Mouse (Mus musculus) E14TG2a.4 (cell line): ENCODE data around the gene Inf2.

Experiments used
- H3K27me3 ChIP-seq: 2 replicates; pipeline ENCODE4 v1.6.1; 2014; ENCODE audit warnings: low read length, control low read depth; ENCODE audit not compliant: insufficient read depth
- H3K36me3 ChIP-seq: 2 replicates; pipeline ENCODE4 v1.6.1; 2014; ENCODE audit warnings: low read length, control low read depth; ENCODE audit not compliant: insufficient read depth
- H3K4me1 ChIP-seq: replicated peaks from 2 replicates; pipeline ENCODE4 v1.6.1; 2014; ENCODE audit warnings: low read depth, low read length, control low read depth
- H3K4me3 ChIP-seq: replicated peaks from 2 replicates; pipeline ENCODE4 v1.5.1; 2014; ENCODE audit warnings: mild to moderate bottlenecking, low read length
- H3K9me3 ChIP-seq: 2 replicates; pipeline ENCODE4 v1.6.1; 2014; ENCODE audit warnings: low read length, control low read depth
- CTCF ChIP-seq: conservative IDR thresholded peaks from 2 replicates; pipeline ENCODE4 v1.5.1; 2014; ENCODE audit warnings: low read length
- NANOG ChIP-seq: IDR thresholded peaks from 2 replicates; pipeline ENCODE4 v1.6.1; 2014; ENCODE audit warnings: borderline replicate concordance, low read length, mixed read lengths
- POU5F1 ChIP-seq: IDR thresholded peaks from 2 replicates; pipeline ENCODE4 v1.6.1; 2014; ENCODE audit warnings: low read length, borderline replicate concordance

The Inf2 gene

GRCm38 (mm10) chr12:112590566-112591239 is 2.1 kb downstream of the Inf2 start:
- H3K36me3 ChIP-seq, result peaks cover 10% of the 10 kb centered on the region; the same call in 1 of the 2 replicates
- H3K27me3 ChIP-seq, result peaks cover 54% of the 10 kb centered on the region
- H3K4me3 ChIP-seq, result no peak overlapping the region
- TF ChIP-seq NANOG (no peak), CTCF (no peak), POU5F1 (no peak)
- H3K4me1 ChIP-seq, result peaks cover 76% of the 10 kb centered on the region
- no peaks in the 10 kb centered on the region for H3K9me3 ChIP-seq

GRCm38 (mm10) chr12:112591240-112591639 is 2.7 kb downstream of the Inf2 start:
- H3K9me3 ChIP-seq, result no peaks in the 10 kb centered on the region
- no peak overlapping the region for H3K4me3 ChIP-seq
- H3K36me3 ChIP-seq, result peaks cover 10% of the 10 kb centered on the region; the same call in 1 of the 2 replicates
- peaks cover 74% of the 10 kb centered on the region for H3K4me1 ChIP-seq
- peaks cover 53% of the 10 kb centered on the region for H3K27me3 ChIP-seq
- TF ChIP-seq POU5F1 (no peak), CTCF (no peak), NANOG (no peak)

GRCm38 (mm10) chr12:112591730-112592129 is 3.1 kb downstream of the Inf2 start:
- Histone ChIP-seq H3K4me1 (peaks cover 74% of the 10 kb centered on the region), H3K9me3 (no peaks in the 10 kb centered on the region), H3K36me3 (peaks cover 10% of the 10 kb centered on the region; the same call in 1 of the 2 replicates), H3K27me3 (peaks cover 50% of the 10 kb centered on the region), H3K4me3 (no peak overlapping the region)
- no peak for TF ChIP-seq POU5F1
- TF ChIP-seq NANOG, result no peak
- TF ChIP-seq CTCF, result no peak

GRCm38 (mm10) chr12:112592985-112593734 is 4.6 kb downstream of the Inf2 start:
- Histone ChIP-seq H3K36me3 (peaks cover 10% of the 10 kb centered on the region; the same call in 1 of the 2 replicates), H3K4me3 (no peak overlapping the region), H3K9me3 (no peaks in the 10 kb centered on the region), H3K27me3 (peaks cover 37% of the 10 kb centered on the region), H3K4me1 (peaks cover 69% of the 10 kb centered on the region)
- TF ChIP-seq CTCF, result no peak
- no peak for TF ChIP-seq NANOG
- no peak for TF ChIP-seq POU5F1

GRCm38 (mm10) chr12:112593951-112594915 is 5.6 kb downstream of the Inf2 start:
- Histone ChIP-seq H3K27me3 (peaks cover 29% of the 10 kb centered on the region), H3K4me3 (no peak overlapping the region), H3K9me3 (no peaks in the 10 kb centered on the region), H3K36me3 (peaks cover 10% of the 10 kb centered on the region; the same call in 1 of the 2 replicates), H3K4me1 (peaks cover 73% of the 10 kb centered on the region)
- no peak for TF ChIP-seq POU5F1
- no peak for TF ChIP-seq CTCF
- no peak for TF ChIP-seq NANOG

GRCm38 (mm10) chr12:112594989-112595388 is 6.4 kb downstream of the Inf2 start:
- H3K4me1 ChIP-seq, result peaks cover 72% of the 10 kb centered on the region
- TF ChIP-seq POU5F1, result no peak
- TF ChIP-seq CTCF, result no peak
- no peak overlapping the region for H3K4me3 ChIP-seq
- no peaks in the 10 kb centered on the region for H3K9me3 ChIP-seq
- H3K36me3 ChIP-seq, result peaks cover 10% of the 10 kb centered on the region; the same call in 1 of the 2 replicates
- H3K27me3 ChIP-seq, result peaks cover 21% of the 10 kb centered on the region

GRCm38 (mm10) chr12:112595626-112596025 is 7.0 kb downstream of the Inf2 start:
- H3K4me1 ChIP-seq, result peaks cover 76% of the 10 kb centered on the region
- no peaks in the 10 kb centered on the region for H3K9me3 ChIP-seq
- H3K36me3 ChIP-seq, result peaks cover 14% of the 10 kb centered on the region
- H3K4me3 ChIP-seq, result no peak overlapping the region
- H3K27me3 ChIP-seq, result peaks cover 17% of the 10 kb centered on the region
- no peak for TF ChIP-seq CTCF
- no peak for TF ChIP-seq POU5F1
- TF ChIP-seq NANOG, result no peak
